Mouse (Mus musculus): ENCODE data around the gene Ptch1. TPM values are rescaled to one million over a fixed set of nuclear protein-coding genes. Genes with fewer than 3 reads are reported as not detected.

Ptch1 gene
- polyA plus RNA-seq, 1 experiment = 27.8 TPM

- peak in 1 of 2 experiments; percentile 40 for DNase-seq (ENCODE audit: extremely low spot score in 1 of 2, low spot score in 1 of 2)
Measured at GRCm38 (mm10) chr13:63563781-63564625, 9.4 kb downstream of the Ptch1 start.

GRCm38 (mm10) chr13:63562972-63563780, 10.2 kb downstream of the Ptch1 start:
- peak in 1 of 2 experiments; percentile 62 for DNase-seq (ENCODE audit: extremely low spot score in 1 of 2, low spot score in 1 of 2)

GRCm38 (mm10) chr13:63562141-63562971, 11.0 kb downstream of the Ptch1 start:
- DNase-seq (ENCODE audit: extremely low spot score in 1 of 2, low spot score in 1 of 2) = no peak

GRCm38 (mm10) chr13:63558297-63558890, 15.0 kb downstream of the Ptch1 start:
- no peak for DNase-seq (ENCODE audit: extremely low spot score in 1 of 2, low spot score in 1 of 2)

- no peak for DNase-seq (ENCODE audit: extremely low spot score in 1 of 2, low spot score in 1 of 2)
Measured at GRCm38 (mm10) chr13:63556431-63556830, 17.0 kb downstream of the Ptch1 start.

GRCm38 (mm10) chr13:63555885-63556284, 17.5 kb downstream of the Ptch1 start:
- DNase-seq (ENCODE audit: extremely low spot score in 1 of 2, low spot score in 1 of 2) = no peak

- DNase-seq (ENCODE audit: extremely low spot score in 1 of 2, low spot score in 1 of 2) = no peak
Measured at GRCm38 (mm10) chr13:63554569-63554968, 18.8 kb downstream of the Ptch1 start.

- DNase-seq (ENCODE audit: extremely low spot score in 1 of 2, low spot score in 1 of 2) = no peak
Measured at GRCm38 (mm10) chr13:63553436-63553835, 20.0 kb downstream of the Ptch1 start.

- DNase-seq (ENCODE audit: extremely low spot score in 1 of 2, low spot score in 1 of 2) = peak; percentile 77 to 88
Measured at GRCm38 (mm10) chr13:63552291-63552932, 21.0 kb downstream of the Ptch1 start.

- no peak for DNase-seq (ENCODE audit: extremely low spot score in 1 of 2, low spot score in 1 of 2)
Measured at GRCm38 (mm10) chr13:63551552-63552290, 21.7 kb downstream of the Ptch1 start.

GRCm38 (mm10) chr13:63550367-63550766, 23.0 kb downstream of the Ptch1 start:
- no peak for DNase-seq (ENCODE audit: extremely low spot score in 1 of 2, low spot score in 1 of 2)

- DNase-seq (ENCODE audit: extremely low spot score in 1 of 2, low spot score in 1 of 2) = peak in 1 of 2 experiments; percentile 23
Measured at GRCm38 (mm10) chr13:63549210-63549609, 24.2 kb downstream of the Ptch1 start.

- no peak for DNase-seq (ENCODE audit: extremely low spot score in 1 of 2, low spot score in 1 of 2)
Measured at GRCm38 (mm10) chr13:63548571-63548970, 24.8 kb downstream of the Ptch1 start.

- DNase-seq (ENCODE audit: extremely low spot score in 1 of 2, low spot score in 1 of 2) = no peak
Measured at GRCm38 (mm10) chr13:63545291-63545690, 28.1 kb downstream of the Ptch1 start.

- DNase-seq (ENCODE audit: extremely low spot score in 1 of 2, low spot score in 1 of 2) = no peak
Measured at GRCm38 (mm10) chr13:63544967-63545253, 28.5 kb downstream of the Ptch1 start.

GRCm38 (mm10) chr13:63544119-63544966, 29.1 kb downstream of the Ptch1 start:
- DNase-seq (ENCODE audit: extremely low spot score in 1 of 2, low spot score in 1 of 2) = no peak

GRCm38 (mm10) chr13:63543459-63543858, 29.9 kb downstream of the Ptch1 start:
- no peak for DNase-seq (ENCODE audit: extremely low spot score in 1 of 2, low spot score in 1 of 2)

GRCm38 (mm10) chr13:63542796-63543384, 30.5 kb downstream of the Ptch1 start:
- no peak for DNase-seq (ENCODE audit: extremely low spot score in 1 of 2, low spot score in 1 of 2)
